Mouse (Mus musculus): ENCODE data around the gene Ubtd1.

Ubtd1 gene

GRCm38 (mm10) chr19:41994023-41994422 lies 12.5 kb downstream of the Ubtd1 start:
- no peak for DNase-seq (ENCODE audit: low spot score)

- DNase-seq (ENCODE audit: low spot score) = no peak
Observed at GRCm38 (mm10) chr19:41995483-41995882, 13.9 kb downstream of the Ubtd1 start.

- no peak for DNase-seq (ENCODE audit: low spot score)
Observed at GRCm38 (mm10) chr19:41997090-41997489, 15.5 kb downstream of the Ubtd1 start.

- no peak for DNase-seq (ENCODE audit: low spot score)
Observed at GRCm38 (mm10) chr19:41998770-41999548, 17.4 kb downstream of the Ubtd1 start.

GRCm38 (mm10) chr19:41999688-42000283 lies 18.2 kb downstream of the Ubtd1 start:
- no peak for DNase-seq (ENCODE audit: low spot score)

- DNase-seq (ENCODE audit: low spot score) = no peak
Observed at GRCm38 (mm10) chr19:42000446-42000958, 18.9 kb downstream of the Ubtd1 start.

GRCm38 (mm10) chr19:42001253-42001980 lies 19.9 kb downstream of the Ubtd1 start:
- DNase-seq (ENCODE audit: low spot score) = no peak

GRCm38 (mm10) chr19:42004258-42004657 lies 22.7 kb downstream of the Ubtd1 start:
- no peak for DNase-seq (ENCODE audit: low spot score)

GRCm38 (mm10) chr19:42005616-42006015 lies 24.1 kb downstream of the Ubtd1 start:
- no peak for DNase-seq (ENCODE audit: low spot score)

GRCm38 (mm10) chr19:42006568-42006967 lies 25.0 kb downstream of the Ubtd1 start:
- DNase-seq (ENCODE audit: low spot score) = no peak

GRCm38 (mm10) chr19:42008586-42008985 lies 27.0 kb downstream of the Ubtd1 start:
- DNase-seq (ENCODE audit: low spot score) = no peak

- DNase-seq (ENCODE audit: low spot score) = no peak
Observed at GRCm38 (mm10) chr19:42009067-42009466, 27.5 kb downstream of the Ubtd1 start.

GRCm38 (mm10) chr19:42010436-42010835 lies 28.9 kb downstream of the Ubtd1 start:
- no peak for DNase-seq (ENCODE audit: low spot score)

GRCm38 (mm10) chr19:42011123-42011522 lies 29.6 kb downstream of the Ubtd1 start:
- no peak for DNase-seq (ENCODE audit: low spot score)

- DNase-seq (ENCODE audit: low spot score) = no peak
Observed at GRCm38 (mm10) chr19:42014231-42014825, 32.8 kb downstream of the Ubtd1 start.

GRCm38 (mm10) chr19:42015001-42015400 lies 33.4 kb downstream of the Ubtd1 start:
- DNase-seq (ENCODE audit: low spot score) = no peak

GRCm38 (mm10) chr19:42016251-42016650 lies 34.7 kb downstream of the Ubtd1 start:
- DNase-seq (ENCODE audit: low spot score) = no peak

GRCm38 (mm10) chr19:42016840-42017239 lies 35.3 kb downstream of the Ubtd1 start:
- no peak for DNase-seq (ENCODE audit: low spot score)

GRCm38 (mm10) chr19:42017399-42018247 lies 36.1 kb downstream of the Ubtd1 start:
- DNase-seq (ENCODE audit: low spot score) = peak; percentile 44

- DNase-seq (ENCODE audit: low spot score) = no peak
Observed at GRCm38 (mm10) chr19:42019011-42019522, 37.5 kb downstream of the Ubtd1 start.

All from ovary, postnatal 36 days (tissue).